Mouse (Mus musculus) urinary bladder, postnatal 25 days (tissue): ENCODE results near the gene Numb.

Experiments used
- DNase-seq: peaks from one replicate; pipeline ENCODE4 v3.0.0; 2022; ENCODE audit warnings: low spot score

Numb gene

DNA sequence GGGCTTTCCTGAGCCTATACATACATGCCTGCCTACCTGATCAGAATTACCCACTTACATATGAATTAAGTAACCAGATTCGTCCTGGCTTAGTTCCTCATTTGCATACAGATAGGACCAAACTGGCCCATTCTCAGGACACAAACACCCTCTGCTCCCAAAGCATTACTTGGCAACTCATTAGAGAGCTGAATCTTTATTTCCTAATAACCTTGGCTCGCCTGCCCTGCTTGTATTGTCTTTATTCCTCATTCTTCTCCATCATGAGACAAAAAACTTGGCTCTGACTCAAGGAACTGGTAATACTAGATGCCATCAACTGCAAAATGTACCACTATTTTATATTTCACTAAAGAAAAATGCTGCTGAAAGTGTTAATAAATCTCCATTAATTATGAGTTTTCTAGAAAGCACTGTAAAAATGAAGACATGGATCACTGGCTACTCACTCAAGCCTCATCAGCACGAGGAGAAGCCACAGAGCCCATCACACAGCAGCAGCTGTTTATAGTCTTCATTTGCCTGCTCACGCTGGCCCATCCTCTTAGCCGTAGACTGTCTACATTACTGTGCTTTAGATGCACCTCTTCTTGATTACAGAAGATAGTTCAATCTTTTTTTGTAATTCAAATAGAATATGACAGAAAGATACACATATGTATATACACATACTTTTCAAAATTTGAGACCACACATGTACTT is 69.1 kb downstream of the Numb start:
- DNase-seq: no peak

- DNase-seq: no peak
These were observed 71.4 kb downstream of the Numb start for GRCm38 (mm10) chr12:83850334-83850733.

GRCm38 (mm10) chr12:83848595-83849231 is 73.0 kb downstream of the Numb start:
- no peak for DNase-seq

DNA sequence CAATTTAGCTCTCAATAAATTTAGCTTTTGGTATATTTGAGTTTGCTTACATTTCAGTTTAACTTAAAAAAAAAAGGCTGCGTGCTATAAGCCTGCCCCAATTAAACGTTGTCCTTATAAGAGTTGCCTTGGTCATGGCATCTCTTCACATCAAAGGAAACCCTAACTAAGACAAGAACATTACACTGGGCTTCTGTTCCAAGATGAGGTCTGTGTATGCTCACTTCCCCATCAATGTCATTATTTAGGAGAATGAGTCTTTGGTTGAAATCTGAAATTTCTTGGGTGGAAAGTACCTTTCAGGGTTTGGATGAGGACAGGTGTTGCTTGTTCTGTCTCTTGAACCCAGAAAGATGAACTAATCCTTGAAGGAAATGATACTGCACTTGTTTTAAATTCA is 73.9 kb downstream of the Numb start:
- no peak for DNase-seq

DNA sequence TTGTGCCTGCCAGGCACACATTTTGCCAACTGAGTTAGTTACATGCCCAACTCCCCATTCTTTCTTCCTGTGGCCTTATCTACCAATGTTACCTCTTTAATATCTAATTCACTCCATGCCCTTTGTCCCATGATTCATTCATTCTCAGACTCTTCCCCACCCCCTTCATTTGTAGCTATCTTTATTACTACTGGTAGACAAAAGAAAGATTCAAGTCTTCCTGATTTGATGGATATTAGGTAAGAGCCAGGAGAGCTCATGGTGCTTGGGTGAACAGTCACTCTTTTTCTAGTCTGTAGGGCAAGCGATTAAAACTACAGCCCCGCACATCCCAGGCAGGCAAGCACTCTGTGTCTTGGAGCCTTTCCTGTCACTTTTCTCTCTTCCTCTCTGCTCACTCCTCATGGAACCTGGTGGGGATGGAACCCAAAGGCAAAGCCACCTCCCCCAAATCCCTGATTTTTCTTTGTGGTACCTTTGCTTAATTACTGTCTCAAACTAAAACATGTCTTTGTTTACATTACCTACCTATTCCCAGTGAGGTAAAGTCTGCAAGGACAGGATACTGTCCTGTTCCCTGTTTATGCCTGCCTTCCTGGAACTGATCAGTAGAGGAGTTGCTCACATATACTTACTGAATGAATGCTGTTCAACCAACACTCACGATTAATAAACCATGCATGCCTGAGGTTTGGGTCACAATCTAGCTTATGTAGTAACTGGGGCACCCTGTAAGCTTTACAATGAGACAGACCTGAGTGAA is 78.9 kb downstream of the Numb start:
- DNase-seq: no peak

GRCm38 (mm10) chr12:83841409-83842190 is 80.1 kb downstream of the Numb start:
- no peak for DNase-seq

GRCm38 (mm10) chr12:83833979-83834378 is 87.8 kb downstream of the Numb start:
- DNase-seq: no peak

GRCm38 (mm10) chr12:83830424-83830823 is 91.3 kb downstream of the Numb start:
- no peak for DNase-seq

DNA sequence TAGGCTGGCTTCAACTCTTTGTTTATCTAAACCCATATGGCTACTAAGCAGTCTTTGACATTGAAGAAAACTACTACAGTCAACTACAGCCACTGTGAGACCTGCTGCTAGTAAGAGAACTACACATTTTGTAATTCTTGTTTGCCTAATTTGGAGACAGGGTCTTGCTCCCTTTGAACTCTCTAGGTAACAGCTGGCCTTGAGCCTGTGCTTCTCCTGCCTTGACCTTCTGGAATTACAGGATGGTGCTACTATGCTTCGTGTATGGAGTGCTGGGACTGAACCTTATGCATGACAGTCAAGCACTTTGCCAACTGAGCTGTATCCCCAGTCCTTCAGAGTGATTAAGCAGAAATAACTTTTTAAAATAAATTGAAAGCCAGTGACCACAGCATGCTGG is 105.1 kb downstream of the Numb start:
- DNase-seq: no peak

GRCm38 (mm10) chr12:83811901-83812300 is 109.8 kb downstream of the Numb start:
- no peak for DNase-seq

GRCm38 (mm10) chr12:83803641-83804040 is 118.1 kb downstream of the Numb start:
- no peak for DNase-seq

DNA sequence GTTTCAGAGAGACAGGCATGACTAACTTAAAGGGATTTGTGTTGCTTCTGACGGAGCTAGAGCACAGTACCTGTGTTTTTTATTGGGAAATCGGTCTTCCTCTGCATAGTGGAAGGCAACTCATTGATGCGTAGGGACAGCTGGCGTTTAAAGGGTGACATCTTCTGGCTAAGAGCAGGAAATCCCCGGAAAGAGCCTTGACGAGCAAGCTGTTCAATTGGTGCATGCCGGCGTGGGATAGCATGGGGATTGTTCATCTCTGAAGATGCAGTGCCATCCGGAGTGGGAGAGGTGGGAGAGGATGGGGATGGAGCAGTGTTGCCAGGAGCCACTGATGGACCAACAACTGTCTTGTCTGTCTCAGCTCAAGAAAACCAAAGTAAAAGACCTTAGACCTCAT is 120.8 kb downstream of the Numb start:
- DNase-seq: no peak

GRCm38 (mm10) chr12:83798313-83798712 is 123.4 kb downstream of the Numb start:
- DNase-seq: no peak

GRCm38 (mm10) chr12:83795586-83795985 is 126.1 kb downstream of the Numb start:
- DNase-seq: no peak

GRCm38 (mm10) chr12:83795051-83795450 is 126.7 kb downstream of the Numb start:
- no peak for DNase-seq

- DNase-seq: no peak
These were observed 128.9 kb downstream of the Numb start for GRCm38 (mm10) chr12:83792706-83793410.

DNA sequence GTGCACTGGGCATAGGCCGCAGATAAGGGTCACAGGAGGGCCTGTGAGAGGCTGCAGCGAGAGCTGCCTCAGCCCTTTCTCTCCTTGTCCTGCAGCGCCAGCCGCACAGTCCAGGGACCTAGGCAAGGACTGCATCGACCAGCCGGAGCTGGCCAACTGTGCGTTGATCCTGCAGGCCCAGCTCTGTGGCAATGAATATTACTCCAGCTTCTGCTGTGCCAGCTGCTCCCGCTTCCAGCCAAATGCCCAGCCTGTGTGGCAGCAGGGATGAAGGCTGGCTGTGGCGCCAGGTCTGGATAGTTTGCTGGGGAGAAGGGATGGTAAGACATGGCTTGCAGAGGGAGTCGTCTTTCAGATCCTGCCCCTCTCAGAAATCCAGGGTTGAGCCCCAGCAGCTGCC is 130.0 kb downstream of the Numb start:
- no peak for DNase-seq

DNA sequence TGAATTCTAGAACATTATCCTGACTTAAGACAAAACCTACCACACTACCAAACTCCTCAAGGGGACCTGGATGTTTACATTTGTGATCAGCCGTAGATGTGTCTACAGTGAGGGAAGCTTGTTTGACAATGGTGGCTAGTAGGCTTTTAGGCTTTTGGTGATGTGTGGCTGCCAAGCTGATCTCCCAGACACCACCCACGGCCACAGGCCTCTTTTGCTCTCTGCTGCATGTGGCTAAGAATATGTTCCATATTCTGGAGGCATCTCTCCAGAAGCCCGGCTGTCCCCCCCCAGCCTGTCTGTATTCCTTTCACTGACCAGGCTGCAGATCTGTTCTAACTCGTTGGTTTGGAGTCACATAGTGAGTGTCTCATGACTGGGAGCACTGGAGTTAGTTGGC is 131.0 kb downstream of the Numb start:
- no peak for DNase-seq

DNA sequence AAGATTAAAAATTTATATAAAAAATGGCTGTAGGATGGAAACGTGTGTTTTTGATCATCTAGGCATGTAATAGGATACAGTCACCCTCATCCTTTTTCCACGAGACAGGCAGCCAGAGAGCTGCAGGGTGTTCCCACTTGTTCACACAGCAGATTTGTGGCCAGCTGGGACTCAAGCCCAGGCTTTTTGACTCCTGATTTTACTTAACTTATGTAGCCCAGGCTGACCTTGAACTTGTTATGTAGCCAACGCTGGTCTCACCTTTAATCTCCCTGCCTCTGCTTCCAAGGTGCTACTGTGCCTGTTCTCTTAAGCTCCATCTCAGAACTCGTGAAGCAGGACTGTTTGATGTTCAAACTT is 132.0 kb downstream of the Numb start:
- no peak for DNase-seq

- no peak for DNase-seq
These were observed 132.5 kb downstream of the Numb start for GRCm38 (mm10) chr12:83789051-83789780.

GRCm38 (mm10) chr12:83785305-83785704 is 136.4 kb downstream of the Numb start:
- no peak for DNase-seq
